Mouse (Mus musculus) testis, adult 2 months (tissue): ENCODE results near the gene Fry. TPM values are rescaled to one million over a fixed set of nuclear protein-coding genes. Genes with fewer than 3 reads are reported as not detected.
A peak's percentile ranks its signal among the peaks of the same experiment; 100 is the strongest.

ENCODE experiments used
- H3K27ac ChIP-seq: fragments of 200-500 bp; 2 replicates; pipeline ENCODE4 v1.5.1; 2012; ENCODE audit warnings: low read depth, low read length; ENCODE audit not compliant: control insufficient read depth, insufficient read depth
- H3K27me3 ChIP-seq: fragments of 200-500 bp; 2 replicates; pipeline ENCODE4 v1.6.1; 2012; ENCODE audit warnings: mild to moderate bottlenecking, low read length, moderate library complexity; ENCODE audit not compliant: control insufficient read depth, insufficient read depth
- H3K36me3 ChIP-seq: fragments of 200-500 bp; 2 replicates; pipeline ENCODE4 v1.6.1; 2012; ENCODE audit warnings: mild to moderate bottlenecking, low read length; ENCODE audit not compliant: control insufficient read depth, insufficient read depth
- H3K4me1 ChIP-seq: fragments of 200-500 bp; 2 replicates; pipeline ENCODE4 v1.6.1; 2012; ENCODE audit warnings: low read length; ENCODE audit not compliant: control insufficient read depth, insufficient read depth
- H3K4me3 ChIP-seq: fragments of 200-500 bp; 2 replicates; pipeline ENCODE4 v1.5.1; 2012; ENCODE audit warnings: low read depth, mild to moderate bottlenecking, low read length, moderate library complexity, mixed read lengths; ENCODE audit not compliant: control insufficient read depth
- CTCF ChIP-seq: fragments of 200-500 bp; IDR thresholded peaks from 2 replicates; pipeline ENCODE4 v1.5.1; 2012; ENCODE audit warnings: low read depth, mild to moderate bottlenecking, inconsistent platforms, low read length, moderate library complexity; ENCODE audit not compliant: control insufficient read depth, insufficient read depth, insufficient replicate concordance
- POLR2A ChIP-seq: fragments of 200-500 bp; IDR thresholded peaks from 2 replicates; pipeline ENCODE4 v1.6.1; 2012; ENCODE audit warnings: low read depth, mild to moderate bottlenecking, inconsistent platforms, low read length, moderate library complexity; ENCODE audit not compliant: control insufficient read depth
- polyA plus RNA-seq: library from polyadenylated mRNA; depleted of rRNA; stranded (reverse); fragments of >200 nt; gene quantifications from 2 replicates; pipeline ENCODE4 v1.2.3, GENCODE M21; 2012; rRNA removed

The Fry gene
- polyA plus RNA-seq, result 7.1 and 8.4 TPM in 2 replicates

DNA sequence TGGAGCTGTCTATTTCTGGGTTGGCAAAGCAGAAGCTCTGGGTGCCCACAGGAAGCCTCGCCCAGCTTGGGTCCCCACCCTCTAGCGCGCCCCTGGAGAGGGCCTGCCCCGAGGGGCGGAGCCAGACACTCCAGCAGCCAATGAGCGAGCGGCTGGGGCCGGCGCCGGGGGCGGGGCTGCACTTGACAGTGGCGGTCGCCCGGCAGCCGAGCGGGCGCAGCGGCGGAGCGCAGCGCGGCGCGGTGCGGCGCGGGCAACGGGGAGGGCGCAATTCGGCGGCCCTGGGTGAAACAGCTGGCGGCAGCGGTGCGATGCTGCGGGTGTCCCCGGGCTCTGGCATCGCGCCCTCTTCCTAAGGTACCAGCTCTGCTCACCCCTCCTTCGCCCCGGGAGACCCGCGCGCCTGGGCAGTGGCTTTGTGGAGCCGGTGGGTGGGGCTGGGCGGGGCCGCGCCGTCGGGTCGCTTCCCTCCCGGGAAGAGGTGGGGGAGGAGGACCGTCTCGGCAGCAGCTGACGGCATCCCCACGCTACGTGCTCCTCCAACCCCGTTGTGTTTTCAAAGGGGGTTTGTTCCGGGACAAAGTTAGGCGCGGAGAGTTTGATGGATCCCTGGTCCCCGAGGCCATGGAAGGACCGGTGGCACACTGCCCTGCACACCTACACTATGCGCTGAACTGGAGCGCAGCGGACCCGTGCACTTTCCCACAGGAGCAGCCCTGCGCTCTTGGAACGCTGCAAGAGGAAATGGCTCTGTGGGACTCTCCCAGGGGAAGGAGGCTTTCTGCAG lies at the start of gene Fry:
Fry (plus strand) TSS at position 191 of the 787 bp plus-strand sequence.
- Histone ChIP-seq H3K4me3 (peak within 1 kb of the TSS; percentile 66), H3K27me3 (no peaks in the 10 kb centered on the region), H3K36me3 (no peaks in the 10 kb centered on the region), H3K4me1 (peaks cover 14% of the 10 kb centered on the region), H3K27ac (no peak within 1 kb of the TSS)
- TF ChIP-seq POLR2A (peak; percentile 9; the same call in 1 of the 2 replicates), CTCF (no peak)

DNA sequence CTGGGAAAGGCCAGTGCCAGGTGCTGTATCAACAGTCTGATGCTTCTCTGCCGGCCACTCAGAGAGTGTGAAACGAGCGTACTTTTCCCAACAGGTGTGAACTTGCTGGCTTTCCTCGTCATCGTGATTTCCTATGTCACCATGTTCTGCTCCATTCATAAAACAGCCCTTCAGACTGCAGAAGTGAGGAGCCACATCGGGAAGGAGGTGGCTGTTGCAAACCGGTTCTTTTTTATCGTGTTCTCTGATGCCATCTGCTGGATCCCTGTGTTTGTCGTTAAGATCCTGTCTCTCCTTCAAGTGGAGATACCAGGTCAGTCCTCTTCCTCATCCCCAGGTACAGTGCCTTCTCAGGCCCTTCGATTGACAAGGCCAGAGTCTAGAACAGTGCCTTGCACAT lies 48.4 kb upstream of the Fry start:
- no peaks in the 10 kb centered on the region for H3K27me3 ChIP-seq
- no peak overlapping the region for H3K27ac ChIP-seq
- H3K36me3 ChIP-seq, result no peaks in the 10 kb centered on the region
- TF ChIP-seq CTCF, result no peak
- no peak for TF ChIP-seq POLR2A
- H3K4me3 ChIP-seq, result no peak overlapping the region
- peaks cover 7% of the 10 kb centered on the region for H3K4me1 ChIP-seq

DNA sequence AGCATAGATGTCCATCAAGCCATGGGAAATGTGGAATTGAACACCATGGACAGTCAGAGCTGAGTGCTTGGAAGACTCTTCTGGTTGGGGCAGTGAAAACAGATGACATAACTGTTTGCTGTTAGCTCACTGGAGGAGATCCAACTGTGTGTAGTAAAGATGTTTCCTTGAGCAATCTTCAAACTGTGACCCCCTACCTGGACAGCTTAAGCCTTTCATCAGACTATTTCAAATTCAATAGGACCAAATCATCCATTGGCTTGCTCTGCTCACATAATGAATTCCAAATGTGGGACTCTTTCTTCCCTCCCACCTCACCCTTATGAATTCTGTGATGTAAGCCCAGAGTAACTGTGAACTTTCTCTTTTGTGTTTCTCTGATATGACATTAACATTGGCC lies 46.7 kb upstream of the Fry start:
- no peak overlapping the region for H3K27ac ChIP-seq
- H3K4me3 ChIP-seq, result no peak overlapping the region
- TF ChIP-seq POLR2A (no peak), CTCF (no peak)
- no peaks in the 10 kb centered on the region for H3K36me3 ChIP-seq
- no peaks in the 10 kb centered on the region for H3K27me3 ChIP-seq
- peaks cover 5% of the 10 kb centered on the region for H3K4me1 ChIP-seq

DNA sequence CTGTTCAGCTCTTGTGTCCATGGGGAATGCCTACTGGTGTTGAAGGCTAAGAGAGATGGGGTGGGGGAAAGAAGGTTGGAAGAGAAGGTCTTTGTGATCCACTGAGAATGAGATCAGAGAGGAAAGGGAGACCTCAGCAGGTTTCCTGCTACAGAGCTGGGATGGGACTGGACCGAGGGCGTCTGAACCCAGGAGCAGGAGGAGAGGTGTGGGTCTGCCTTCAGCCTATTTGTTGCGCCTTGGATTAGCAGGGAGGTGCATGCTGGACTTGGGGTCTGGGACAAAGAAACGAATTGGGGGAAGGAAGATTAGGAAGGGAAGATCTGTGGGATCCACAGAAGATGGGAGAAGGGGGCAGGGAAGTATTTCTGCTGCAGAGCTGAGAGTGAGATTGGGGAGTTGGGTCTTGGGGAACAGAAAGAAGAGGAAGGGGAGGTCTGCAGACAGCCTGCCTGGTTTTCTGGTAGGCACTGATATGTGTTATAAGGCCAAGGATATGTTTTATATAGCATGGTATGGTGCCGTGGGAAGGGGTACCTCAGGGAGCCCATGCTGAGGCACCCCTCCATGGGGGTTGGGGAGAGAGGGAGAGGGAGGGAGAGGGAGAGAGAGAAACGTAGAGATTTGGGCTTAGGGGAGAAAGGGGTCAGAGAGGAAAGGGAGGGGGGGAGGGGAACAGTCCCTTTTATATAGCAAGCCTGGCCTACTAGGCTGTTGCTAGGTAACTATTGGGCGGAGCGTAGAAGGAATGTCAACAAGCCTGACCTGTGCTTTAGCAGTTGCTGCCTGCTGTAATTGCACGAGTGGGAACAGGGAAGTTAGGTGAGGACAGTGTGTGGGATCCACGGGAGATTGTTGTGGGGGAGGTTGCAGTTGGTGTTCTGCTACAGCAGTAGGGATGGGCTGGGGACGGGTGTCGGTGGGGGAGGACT lies 38.3 kb upstream of the Fry start:
- H3K36me3 ChIP-seq, result no peaks in the 10 kb centered on the region
- H3K4me1 ChIP-seq, result peaks cover 12% of the 10 kb centered on the region
- peak overlapping the region; percentile 95 for H3K4me3 ChIP-seq
- TF ChIP-seq POLR2A (peak; percentile 46; the same call in 1 of the 2 replicates), CTCF (no peak)
- no peak overlapping the region; the same call in 1 of the 2 replicates for H3K27ac ChIP-seq
- H3K27me3 ChIP-seq, result no peaks in the 10 kb centered on the region

DNA sequence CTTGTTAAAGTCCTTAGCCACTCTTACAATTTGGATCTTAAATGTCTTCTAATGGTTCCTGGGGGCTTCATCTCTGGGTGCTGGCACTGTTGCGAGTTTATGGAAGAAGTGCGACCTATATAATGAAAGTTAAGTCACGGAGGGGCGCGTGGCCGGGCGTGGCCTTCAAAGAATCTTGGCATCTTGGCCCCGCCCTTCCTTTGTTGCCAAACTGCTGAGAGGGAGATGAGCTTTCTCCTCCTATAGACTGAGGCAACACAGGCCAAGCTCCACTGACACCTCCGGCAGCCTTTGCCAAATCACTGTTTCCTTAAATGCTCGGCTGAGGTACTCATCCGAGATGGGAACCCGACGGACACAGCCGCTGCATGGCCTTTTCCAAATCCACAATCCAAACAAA lies 35.7 kb upstream of the Fry start:
- Histone ChIP-seq H3K36me3 (no peaks in the 10 kb centered on the region), H3K4me1 (peaks cover 12% of the 10 kb centered on the region), H3K27me3 (no peaks in the 10 kb centered on the region), H3K27ac (peak overlapping the region; percentile 63; the same call in 1 of the 2 replicates), H3K4me3 (peak overlapping the region; percentile 85)
- TF ChIP-seq POLR2A (no peak; the same call in 1 of the 2 replicates), CTCF (no peak)

DNA sequence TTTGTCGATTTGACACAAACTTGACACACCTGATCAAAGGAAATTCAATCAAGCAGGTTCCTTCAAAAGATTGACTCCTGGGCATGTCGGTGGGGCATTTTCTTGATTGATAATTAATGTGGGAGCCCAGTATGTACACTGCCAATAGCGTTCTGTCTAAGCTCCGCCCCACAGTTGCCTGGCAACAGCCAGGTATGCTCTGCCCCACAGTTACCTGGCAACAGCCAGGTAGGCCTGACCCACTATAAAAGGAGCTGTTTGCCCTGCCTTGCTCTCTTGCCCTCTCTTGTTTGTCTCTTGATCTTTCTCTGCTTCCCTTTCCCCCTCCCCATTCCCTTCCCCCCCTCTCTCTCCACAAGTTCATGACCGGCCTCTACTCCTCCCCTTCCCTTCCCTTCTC lies 35.3 kb upstream of the Fry start:
- H3K4me1 ChIP-seq, result peaks cover 12% of the 10 kb centered on the region
- TF ChIP-seq POLR2A (no peak), CTCF (no peak)
- no peaks in the 10 kb centered on the region for H3K36me3 ChIP-seq
- H3K4me3 ChIP-seq, result peak overlapping the region; percentile 85
- H3K27me3 ChIP-seq, result no peaks in the 10 kb centered on the region
- peak overlapping the region; percentile 63; the same call in 1 of the 2 replicates for H3K27ac ChIP-seq

DNA sequence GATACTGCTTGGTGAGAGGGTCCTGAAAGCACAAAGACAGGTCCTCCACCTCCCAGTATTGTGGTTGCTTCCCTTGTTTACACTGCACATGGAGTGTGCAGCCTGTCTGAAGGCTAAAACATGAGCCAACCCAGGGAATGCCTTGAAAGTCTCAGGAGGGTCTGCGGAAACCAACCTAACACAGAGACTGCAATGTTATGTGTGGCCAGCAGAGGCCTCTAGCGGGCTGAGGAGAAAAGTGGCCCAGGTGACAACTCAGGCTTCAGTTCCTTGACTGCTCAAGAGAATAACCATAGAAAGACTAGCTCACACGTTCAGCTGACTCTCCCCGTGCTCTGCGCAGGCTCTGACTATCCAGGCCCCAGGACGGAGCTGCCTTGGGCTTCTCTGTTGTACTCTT lies 20.8 kb upstream of the Fry start:
- no peak overlapping the region for H3K4me3 ChIP-seq
- peaks cover 7% of the 10 kb centered on the region for H3K4me1 ChIP-seq
- no peaks in the 10 kb centered on the region for H3K27me3 ChIP-seq
- no peak overlapping the region for H3K27ac ChIP-seq
- H3K36me3 ChIP-seq, result no peaks in the 10 kb centered on the region
- TF ChIP-seq POLR2A (no peak), CTCF (peak; percentile 74; the same call in 1 of the 2 replicates)
